Mouse (Mus musculus) testis, postnatal 14 days (tissue): ENCODE measurements around the gene Rcn3.

ENCODE experiments used
- DNase-seq: peaks from one replicate; pipeline ENCODE4 v3.0.0; 2021; ENCODE audit warnings: low spot score

Gene Rcn3

DNA sequence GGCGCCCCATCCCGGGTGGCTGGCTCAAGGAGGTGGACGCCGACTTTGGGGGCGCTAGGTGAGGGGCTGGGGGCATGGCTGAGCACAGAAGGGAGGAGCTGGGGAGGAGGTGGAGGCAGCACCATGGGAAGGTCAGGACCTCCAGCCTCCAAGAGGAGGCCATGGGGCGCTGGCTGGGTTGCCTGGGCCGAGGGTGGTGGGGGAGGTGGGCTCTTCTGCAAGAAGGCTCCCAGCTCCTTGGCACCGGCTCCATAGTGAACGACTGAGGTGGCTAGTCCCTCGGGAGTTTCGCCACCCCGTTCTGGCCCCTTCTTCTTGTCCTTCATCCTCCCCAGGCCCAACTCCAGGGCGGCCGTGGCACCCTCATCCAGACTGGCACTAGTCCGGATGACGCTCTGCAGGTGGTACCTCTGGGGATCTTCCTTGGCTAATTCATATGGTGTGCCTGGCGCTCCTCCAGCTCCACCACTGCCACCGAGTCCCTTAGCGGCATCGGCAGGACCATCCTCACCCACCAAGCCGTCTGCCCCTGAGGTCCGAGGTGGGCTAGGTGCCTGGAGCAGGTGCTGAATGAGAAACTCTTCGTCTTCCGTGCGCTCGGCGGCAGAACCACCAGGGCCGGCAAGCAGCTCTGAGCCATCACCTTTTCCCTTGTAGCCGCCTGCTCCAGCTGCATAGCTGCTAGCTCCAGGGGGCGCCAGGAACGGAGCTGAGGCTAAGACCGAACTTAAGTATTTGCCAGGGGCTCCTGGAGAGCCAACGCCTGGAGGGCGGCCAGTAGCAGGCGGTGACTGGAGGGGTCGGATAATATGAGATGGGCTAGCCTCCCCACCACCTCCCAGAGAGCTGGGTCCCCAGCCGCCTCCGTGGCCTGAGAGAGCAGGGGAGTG is 43.8 kb downstream of the Rcn3 start:
- DNase-seq, result no peak

DNA sequence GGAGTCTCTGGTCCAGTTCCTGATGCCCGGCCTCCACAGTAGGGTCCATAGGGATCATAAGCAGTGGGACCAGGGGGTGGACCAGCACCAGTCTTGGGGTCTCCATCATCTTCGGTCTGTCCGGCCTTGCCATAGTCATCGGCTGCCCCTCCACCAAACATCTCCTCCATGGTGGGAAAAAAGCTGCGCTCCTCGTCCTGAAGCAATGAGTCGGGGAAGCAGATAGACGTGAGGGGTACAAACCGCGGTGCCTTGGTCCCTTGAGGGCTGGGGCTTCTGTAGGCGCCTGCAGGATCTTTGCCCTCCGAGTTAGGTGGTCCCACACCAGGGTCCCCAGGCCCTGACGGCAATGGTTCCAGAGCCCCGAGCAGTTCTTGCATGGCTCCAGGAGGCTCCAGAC is 44.5 kb downstream of the Rcn3 start:
- no peak for DNase-seq

DNA sequence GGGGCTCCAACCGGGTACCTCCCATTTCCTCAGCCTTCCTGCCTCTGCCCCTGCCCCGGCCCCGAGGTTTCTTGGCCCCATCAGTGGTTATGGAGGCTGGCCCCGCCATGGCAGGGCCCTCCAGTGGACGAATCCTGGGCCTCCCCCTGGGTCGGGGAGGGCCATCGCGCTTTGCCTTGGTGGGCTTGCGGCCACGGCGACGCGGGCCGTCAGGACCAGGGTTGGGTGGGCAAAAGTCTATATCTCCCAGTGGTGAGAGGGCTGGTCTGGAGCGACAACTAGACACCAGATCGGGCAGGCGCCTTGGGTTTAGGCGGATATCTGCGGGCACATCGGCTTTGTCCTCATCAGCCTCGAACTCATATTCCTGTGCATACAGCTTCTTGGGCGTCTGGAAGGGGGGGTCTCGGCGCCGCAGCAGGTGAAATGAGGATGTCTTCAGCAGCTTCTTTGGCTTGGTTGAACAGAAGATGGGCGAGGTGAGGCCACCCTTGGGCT is 45.1 kb downstream of the Rcn3 start:
- no peak for DNase-seq

DNA sequence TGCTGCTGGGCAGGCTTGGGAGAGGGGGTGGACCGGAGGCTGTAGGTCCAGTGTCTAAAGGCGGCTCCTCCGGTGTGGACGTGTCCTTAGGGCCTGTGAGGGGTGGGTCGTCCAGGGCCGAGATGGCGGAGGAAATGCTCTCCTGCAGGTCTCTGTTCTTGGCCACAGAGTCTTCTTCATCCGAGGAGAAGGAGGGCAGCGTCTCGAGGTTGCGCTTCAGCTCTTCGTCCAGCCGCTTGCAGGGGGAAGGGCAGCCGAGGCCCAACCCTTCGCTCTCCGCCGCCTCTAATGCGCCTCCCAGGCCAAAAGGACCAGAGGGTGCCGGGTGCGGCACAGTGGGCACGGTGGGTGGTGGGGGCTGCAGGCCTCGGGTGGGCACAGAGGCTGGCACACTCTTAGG is 46.3 kb downstream of the Rcn3 start:
- no peak for DNase-seq

DNA sequence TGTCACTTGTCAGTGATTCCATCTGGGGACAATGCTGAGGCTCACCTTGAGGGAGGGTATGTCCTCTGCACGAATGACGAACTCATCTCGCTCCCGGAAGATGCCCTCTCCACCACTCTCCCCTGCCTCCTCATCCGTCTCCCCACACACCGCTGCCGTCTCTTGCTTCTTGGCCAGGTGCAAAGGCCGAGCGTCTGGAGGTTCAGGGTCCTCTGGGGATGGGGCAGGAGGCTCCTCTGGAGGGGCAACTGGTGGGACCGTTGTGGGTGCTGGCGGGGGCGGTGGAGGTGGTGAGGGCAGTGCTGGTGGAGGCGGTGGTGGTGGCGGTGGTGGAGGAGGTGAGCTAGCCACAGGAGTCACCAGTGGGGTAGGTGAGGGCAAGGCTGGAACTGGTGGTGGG is 48.7 kb downstream of the Rcn3 start:
- DNase-seq, result no peak

DNA sequence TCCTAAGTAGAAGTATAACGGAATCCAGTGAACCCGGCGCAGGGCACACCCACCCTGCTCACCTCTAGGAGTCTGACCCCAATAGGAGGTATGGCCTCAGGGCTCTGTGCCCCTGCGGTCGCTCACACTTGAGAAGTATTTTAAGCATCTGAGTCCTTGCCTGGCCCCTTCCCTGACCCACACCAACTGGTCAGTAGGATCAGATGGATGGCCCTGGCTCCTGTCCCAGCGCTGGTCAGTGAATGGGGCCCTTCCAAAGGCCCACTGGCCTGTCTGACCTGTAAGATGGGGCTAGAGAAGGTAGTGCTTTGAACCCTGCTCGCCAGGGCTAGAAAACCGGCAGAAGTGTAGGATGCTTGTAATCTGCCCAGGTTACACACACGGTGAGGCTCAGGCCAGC is 51.2 kb downstream of the Rcn3 start:
- DNase-seq, result no peak

DNA sequence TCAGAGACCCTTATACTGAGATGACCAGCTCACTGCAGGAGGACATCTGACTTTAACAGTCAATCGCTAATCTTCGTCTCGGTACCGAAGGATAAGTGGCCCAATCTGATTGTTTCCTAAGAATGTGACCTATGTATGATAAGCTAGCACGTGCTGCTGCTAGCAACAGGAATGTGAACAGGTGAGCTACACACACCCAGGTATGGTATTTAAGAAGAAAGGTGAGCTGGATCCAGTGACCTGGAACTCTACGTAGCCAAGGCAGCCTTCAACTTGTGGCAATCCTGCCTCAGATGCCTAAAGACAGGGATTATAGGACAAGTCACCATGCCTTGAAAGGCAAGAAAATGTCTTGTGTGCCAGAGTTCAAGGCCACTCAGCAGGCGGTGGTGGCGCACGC is 53.6 kb downstream of the Rcn3 start:
- no peak for DNase-seq

DNA sequence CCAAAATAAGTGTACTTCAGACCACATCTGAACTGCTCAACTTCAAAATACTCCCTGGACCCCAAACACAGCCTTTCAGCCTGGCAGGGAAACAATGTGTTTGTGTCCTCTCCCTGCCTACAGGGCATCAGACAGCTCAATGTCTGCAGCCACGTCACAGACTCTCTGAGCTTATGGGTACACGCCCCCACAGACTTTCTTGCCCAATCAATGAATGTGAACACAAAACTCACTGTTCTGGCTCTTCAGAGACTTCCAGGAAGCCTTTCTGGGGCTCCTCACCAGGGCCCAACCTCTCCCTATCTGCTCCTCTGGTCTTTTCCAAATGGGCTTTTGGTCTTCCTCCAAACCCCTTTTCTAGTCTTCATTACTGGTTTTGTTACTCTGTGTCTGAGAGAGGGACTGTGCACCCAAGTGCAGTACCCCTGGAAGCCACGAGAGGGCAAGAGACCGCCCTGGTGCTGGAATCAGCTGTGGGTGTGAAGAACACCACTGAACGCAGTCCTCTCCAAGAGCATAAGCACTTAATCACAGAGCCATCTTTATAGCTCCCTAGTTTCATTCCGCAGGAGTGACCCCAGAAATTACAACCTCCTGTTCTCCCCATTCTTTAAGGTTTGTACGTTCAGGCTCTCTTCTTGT is 54.2 kb downstream of the Rcn3 start:
- no peak for DNase-seq

DNA sequence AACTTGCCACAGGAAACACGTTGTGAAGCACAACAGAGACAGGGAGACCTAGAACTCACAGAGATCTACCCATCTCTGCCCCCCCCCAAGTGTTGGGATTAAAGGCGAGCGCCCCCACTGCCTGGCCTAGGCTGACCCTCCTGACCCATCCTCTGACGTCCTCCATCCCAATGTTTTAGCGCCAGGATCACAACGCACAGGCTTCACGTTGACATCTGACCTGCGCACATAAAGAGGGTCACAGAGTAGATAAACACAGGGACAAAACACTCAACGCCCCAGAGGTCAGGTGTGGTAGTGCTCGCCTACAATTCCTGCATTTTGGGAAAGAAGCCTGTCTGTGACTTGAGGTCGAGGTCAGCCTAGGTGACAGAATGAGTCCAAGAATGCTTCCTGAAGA is 55.3 kb downstream of the Rcn3 start:
- DNase-seq, result no peak

DNA sequence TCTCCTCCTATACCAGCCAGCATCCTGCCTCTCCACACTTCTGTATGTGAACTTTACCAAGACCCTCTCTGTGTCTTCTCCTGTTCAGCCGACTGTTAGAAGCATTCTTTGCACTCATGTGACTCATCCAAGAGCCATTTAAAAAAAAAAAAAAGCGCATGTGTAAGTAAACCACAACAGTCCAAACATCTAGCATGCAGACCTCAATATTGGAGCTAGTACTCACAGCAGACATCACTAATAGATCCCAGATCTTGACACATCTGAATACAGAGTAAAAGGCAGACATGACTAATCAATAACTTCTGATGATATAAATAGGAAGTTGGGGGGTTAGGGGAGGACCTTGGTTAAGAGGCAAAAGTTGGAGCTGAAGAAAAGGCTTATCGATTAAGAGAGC is 56.4 kb downstream of the Rcn3 start:
- no peak for DNase-seq

DNA sequence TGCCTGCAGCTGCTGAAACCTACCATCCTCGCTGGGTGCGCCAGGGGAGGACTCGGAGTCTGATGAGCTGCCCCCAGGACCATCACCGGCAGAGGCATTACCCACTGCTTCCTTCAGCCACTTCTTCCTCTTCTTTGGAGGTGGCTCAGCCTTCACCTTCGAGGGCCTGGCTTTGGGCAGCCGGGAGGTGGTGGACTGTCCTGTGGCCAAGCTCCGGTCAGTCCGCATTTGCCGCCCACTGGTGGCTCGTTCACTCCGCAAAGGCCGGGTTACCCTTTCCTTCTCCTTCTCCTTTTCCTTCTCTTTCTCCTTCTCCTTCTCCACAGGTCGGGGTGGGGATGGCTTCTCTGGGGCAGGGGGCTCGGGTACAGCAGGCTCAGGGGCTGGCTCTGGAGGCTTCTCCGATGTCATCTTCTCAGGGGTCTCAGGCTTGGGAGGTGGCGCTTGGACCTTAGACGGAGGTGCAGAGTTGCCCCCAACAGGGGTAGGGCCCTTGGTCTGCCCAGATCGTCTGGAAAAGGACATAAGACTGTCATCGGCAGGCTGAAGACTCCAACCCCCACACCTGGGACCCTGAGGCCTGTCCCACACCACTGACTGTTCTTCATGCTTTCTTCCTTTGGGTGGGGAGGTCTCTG is 58.2 kb downstream of the Rcn3 start:
- no peak for DNase-seq
